Mouse (Mus musculus) cerebellum, adult 2 months (tissue): ENCODE measurements around the gene 4930402H24Rik. TPM values are rescaled to one million over a fixed set of nuclear protein-coding genes. Genes with fewer than 3 reads are reported as not detected.

Experiments
- DNase-seq, 2 experiments: peaks; one replicate each; pipeline ENCODE4 v3.0.0; 2021
- H3K27ac ChIP-seq: fragments of 200-500 bp; 2 replicates; pipeline ENCODE4 v1.5.1; 2012; ENCODE audit warnings: low read length, control low read depth, inconsistent platforms; ENCODE audit not compliant: insufficient read depth
- H3K27me3 ChIP-seq: fragments of 200-500 bp; 2 replicates; pipeline ENCODE4 v1.6.1; 2012; ENCODE audit warnings: inconsistent platforms, mild to moderate bottlenecking, low read length, moderate library complexity; ENCODE audit not compliant: control insufficient read depth, insufficient read depth
- H3K4me1 ChIP-seq: fragments of 200-500 bp; 2 replicates; pipeline ENCODE4 v1.6.1; 2011; ENCODE audit warnings: low read length; ENCODE audit not compliant: control insufficient read depth, insufficient read depth
- H3K4me3 ChIP-seq: fragments of 200-500 bp; replicated peaks from 2 replicates; pipeline ENCODE3; 2011; ENCODE audit warnings: mild to moderate bottlenecking, low read depth, low read length, control low read depth; ENCODE audit not compliant: insufficient read depth
- CTCF ChIP-seq: fragments of 200-500 bp; IDR thresholded peaks from 2 replicates; pipeline ENCODE4 v1.5.1; 2011; ENCODE audit warnings: low read depth, mild to moderate bottlenecking, control low read depth, low read length, moderate library complexity, borderline replicate concordance; ENCODE audit not compliant: insufficient read depth
- POLR2A ChIP-seq: fragments of 200-500 bp; IDR thresholded peaks from 2 replicates; pipeline ENCODE4 v1.6.1; 2011; ENCODE audit warnings: low read length, control low read depth, borderline replicate concordance; ENCODE audit not compliant: insufficient read depth
- WGBS: fragments of 180-500 bp; shearing (Covaris S2); methylation state at CpG from one replicate; pipeline ENCODE4 v1.1.7; 2018; 5-methylcytosine and 5-hydroxymethylcytosine counted together
- polyA plus RNA-seq: library from polyadenylated mRNA; depleted of rRNA; stranded (reverse); fragments of >200 nt; gene quantifications from 2 replicates; pipeline ENCODE4 v1.2.3, GENCODE M21; 2012

4930402H24Rik gene
- polyA plus RNA-seq, 1 experiment = 64.9 TPM

DNA sequence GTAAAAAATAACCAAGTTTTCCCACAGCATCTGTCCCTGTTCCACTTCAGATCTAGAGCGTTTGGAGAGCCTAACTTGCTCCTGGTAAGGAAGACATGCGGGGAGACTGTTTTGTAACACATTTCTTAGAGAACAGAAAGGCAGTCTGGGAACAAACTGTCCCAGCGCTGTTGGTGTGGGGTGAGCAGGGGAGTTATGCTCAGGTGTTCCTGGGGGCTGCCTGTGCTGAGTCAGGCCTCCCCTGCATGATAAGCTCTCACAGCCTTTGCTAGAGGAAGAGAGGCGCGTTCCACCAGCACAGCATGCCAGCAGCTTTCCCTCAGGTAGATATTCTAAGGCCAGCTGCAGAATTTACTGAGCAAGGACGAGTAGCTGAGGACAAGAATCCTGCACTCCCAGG lies 168.2 kb downstream of the 4930402H24Rik start:
- H3K27me3 ChIP-seq = no peaks in the 10 kb centered on the region
- H3K4me3 ChIP-seq = no peak overlapping the region
- 77% methylated on average over 6 of the region's 6 CpGs for WGBS
- no peaks in the 10 kb centered on the region for H3K4me1 ChIP-seq
- H3K27ac ChIP-seq = no peak overlapping the region
- TF ChIP-seq POLR2A = no peak
- no peak for TF ChIP-seq CTCF
- DNase-seq = no peak

DNA sequence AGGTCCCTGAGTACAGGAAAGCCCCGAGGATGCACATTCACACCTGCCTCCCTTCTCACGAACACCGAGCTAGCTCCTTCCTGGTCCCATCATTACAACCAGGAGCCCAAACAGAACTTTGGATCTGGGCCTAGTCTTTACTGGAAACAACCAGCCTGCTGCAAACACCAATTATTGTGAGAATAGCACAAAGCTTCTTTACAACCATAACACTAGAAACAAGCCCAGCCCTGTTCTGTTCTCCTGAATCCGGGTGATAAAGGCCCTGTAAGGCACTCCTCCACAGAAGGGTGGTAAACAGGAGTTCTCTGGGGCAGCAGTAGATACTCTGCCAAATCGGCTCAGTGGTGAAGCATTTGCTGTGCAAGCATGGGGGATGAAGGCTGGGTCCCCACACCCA lies 170.9 kb downstream of the 4930402H24Rik start:
- Histone ChIP-seq H3K4me3 (no peak overlapping the region), H3K4me1 (no peaks in the 10 kb centered on the region), H3K27ac (peak overlapping the region; percentile 19; the same call in 1 of the 2 replicates), H3K27me3 (no peaks in the 10 kb centered on the region)
- TF ChIP-seq POLR2A (no peak), CTCF (no peak)
- peak in 1 of 2 experiments; percentile 20 for DNase-seq
- WGBS = 70% methylated on average over 5 of the region's 5 CpGs

DNA sequence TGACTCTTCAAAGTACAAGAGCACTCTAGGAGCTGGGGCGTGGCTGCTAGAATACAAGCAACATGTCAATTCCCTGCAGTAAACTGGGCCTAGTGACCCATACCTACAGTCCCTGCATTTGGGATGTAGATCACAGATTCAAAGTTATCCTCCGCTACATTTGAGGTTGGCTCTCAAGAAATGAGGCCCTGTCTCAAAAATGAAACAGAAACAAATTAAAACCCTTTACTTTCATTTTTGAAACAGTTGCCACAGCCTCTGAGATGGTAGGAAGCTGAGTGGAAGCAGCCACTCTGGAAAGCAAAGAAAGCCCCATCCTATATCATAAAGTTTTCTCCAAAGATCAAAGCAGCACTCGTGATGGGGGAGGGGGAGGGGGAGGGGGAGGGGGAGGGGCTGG lies 172.8 kb downstream of the 4930402H24Rik start:
- Histone ChIP-seq H3K4me1 (no peaks in the 10 kb centered on the region), H3K4me3 (no peak overlapping the region), H3K27ac (no peak overlapping the region), H3K27me3 (no peaks in the 10 kb centered on the region)
- no peak for DNase-seq
- WGBS = 100% methylated on average over 2 of the region's 3 CpGs
- TF ChIP-seq CTCF = no peak

DNA sequence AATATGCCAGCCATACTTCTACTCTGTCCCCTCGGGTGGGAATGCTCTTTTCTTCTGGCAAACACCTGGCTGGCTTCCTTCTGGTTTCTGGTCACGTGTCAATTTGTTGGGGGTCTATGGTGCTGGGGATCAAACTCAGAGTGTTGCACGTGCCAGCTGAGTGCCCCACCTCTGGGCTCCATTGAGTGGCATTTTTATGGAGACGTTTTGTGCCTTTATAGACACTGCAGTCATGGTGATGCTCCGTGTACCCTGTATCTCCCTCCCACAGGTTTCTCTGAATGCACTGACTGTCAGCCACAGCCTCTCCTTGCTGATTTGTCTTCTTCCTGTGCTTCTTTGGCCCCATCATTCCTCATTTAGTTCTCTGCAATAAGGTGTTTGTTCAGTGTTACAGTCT lies 174.4 kb downstream of the 4930402H24Rik start:
- no peaks in the 10 kb centered on the region for H3K4me1 ChIP-seq
- TF ChIP-seq CTCF (no peak), POLR2A (no peak)
- no peak overlapping the region for H3K4me3 ChIP-seq
- no peaks in the 10 kb centered on the region for H3K27me3 ChIP-seq
- no peak overlapping the region for H3K27ac ChIP-seq
- WGBS = 60% methylated on average over 5 of the region's 5 CpGs
- no peak for DNase-seq

DNA sequence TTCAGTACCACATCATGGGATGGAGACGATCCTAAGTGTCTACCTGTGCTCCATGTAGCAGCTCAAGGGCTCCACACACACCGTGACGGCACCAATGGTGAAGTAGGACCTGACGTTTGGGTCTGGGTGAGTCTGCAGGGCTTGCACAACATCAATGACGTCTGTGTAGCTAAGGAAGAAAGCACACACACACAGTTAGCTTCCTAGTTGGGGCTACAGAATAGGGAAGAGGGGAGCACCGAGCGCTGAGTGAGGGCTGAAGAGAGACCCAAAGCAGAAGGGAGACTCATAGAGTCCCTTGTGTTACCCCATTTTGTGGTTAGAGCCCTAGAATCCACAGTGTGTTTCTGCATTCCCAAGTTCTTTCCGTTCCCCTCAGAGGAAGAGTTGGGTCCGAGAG lies 175.5 kb downstream of the 4930402H24Rik start:
- no peaks in the 10 kb centered on the region for H3K27me3 ChIP-seq
- no peaks in the 10 kb centered on the region for H3K4me1 ChIP-seq
- TF ChIP-seq POLR2A (no peak), CTCF (no peak)
- WGBS = 94% methylated on average over 9 of the region's 9 CpGs
- DNase-seq = no peak
- no peak overlapping the region for H3K27ac ChIP-seq
- no peak overlapping the region for H3K4me3 ChIP-seq

DNA sequence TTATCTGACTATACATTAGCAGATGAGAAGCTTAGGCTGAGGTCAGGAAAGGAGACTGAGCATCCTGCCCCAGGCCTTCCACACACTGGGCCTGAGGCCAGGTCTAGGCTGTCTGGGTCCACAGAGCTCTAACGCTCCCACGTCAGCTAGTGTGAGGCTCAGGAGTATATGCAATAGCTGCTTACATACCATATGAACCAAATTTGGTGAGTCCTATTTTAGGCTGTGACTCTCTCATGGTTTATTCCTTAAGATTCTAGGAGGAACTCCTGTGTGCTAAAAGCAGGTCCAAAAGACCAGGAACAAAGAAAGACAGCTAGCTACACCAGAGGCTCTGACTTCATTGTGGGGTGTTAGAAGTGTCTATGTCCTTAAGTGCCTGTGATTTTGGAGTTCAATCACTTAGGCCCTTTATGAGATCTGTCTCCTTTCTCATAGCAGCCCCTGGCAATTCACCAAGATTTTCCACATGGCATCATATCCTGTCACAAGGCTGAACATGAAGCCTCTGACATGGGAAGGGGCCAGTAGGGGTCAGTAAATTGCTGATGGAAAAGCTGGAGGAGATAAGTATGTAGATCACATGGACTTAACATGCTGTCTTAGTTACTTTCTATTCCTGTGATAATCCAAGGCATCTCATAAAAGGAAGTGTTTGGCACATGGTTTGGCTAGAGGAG lies 177.2 kb downstream of the 4930402H24Rik start:
- no peak for DNase-seq
- H3K4me3 ChIP-seq = no peak overlapping the region
- TF ChIP-seq POLR2A = no peak
- no peak for TF ChIP-seq CTCF
- H3K4me1 ChIP-seq = no peaks in the 10 kb centered on the region
- H3K27ac ChIP-seq = no peak overlapping the region
- 95% methylated on average over 2 of the region's 2 CpGs for WGBS
- no peaks in the 10 kb centered on the region for H3K27me3 ChIP-seq

DNA sequence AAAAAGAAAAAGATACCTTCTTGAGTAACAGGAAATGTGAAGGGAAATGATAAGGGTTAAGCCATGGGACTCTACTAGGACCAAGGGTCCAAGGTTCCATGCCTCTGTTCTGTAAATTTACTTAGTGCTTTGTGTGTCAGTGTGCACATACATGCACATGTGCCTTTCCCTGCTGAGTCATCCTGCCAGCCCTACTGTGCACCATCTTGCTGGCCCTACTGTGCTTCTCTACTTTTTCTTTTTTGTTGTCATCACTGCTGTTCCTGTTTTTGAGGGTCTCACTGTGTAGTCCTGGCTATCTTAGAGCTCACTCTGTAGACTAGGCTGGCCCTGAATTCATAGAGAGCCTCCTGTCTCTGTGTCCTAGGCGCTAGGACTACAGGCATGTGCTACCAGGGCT lies 178.5 kb downstream of the 4930402H24Rik start:
- DNase-seq = no peak
- H3K4me1 ChIP-seq = no peaks in the 10 kb centered on the region
- no peaks in the 10 kb centered on the region for H3K27me3 ChIP-seq
- no peak overlapping the region for H3K4me3 ChIP-seq
- no peak overlapping the region for H3K27ac ChIP-seq
- 97% methylated on average over 1 of the region's 1 CpGs for WGBS
- TF ChIP-seq POLR2A = no peak
- no peak for TF ChIP-seq CTCF

DNA sequence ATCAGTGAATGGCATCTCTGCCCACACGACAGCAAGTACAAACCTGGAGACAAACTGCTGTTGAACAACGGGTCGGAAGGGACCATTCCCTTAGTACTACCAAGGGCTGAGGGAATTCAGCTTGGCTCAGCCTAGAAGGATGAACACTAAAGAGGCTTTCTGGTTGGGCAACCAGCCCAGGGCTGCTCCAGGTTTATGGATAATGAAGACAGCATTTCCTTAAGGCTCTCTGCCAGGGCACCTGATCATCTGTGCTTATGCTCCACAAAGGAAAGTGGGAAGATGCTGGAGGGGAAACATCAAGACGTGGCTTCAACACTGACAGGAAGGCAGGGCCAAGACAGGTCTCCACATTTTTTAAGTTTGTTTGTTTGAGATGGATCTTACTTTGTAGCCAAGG lies 181.8 kb downstream of the 4930402H24Rik start:
- DNase-seq = peak; percentile 65 to 80
- WGBS = 67% methylated on average over 4 of the region's 4 CpGs
- Histone ChIP-seq H3K27me3 (no peaks in the 10 kb centered on the region), H3K4me3 (no peak overlapping the region), H3K27ac (no peak overlapping the region), H3K4me1 (no peaks in the 10 kb centered on the region)
- no peak for TF ChIP-seq CTCF
